In the genomic region with DNA sequence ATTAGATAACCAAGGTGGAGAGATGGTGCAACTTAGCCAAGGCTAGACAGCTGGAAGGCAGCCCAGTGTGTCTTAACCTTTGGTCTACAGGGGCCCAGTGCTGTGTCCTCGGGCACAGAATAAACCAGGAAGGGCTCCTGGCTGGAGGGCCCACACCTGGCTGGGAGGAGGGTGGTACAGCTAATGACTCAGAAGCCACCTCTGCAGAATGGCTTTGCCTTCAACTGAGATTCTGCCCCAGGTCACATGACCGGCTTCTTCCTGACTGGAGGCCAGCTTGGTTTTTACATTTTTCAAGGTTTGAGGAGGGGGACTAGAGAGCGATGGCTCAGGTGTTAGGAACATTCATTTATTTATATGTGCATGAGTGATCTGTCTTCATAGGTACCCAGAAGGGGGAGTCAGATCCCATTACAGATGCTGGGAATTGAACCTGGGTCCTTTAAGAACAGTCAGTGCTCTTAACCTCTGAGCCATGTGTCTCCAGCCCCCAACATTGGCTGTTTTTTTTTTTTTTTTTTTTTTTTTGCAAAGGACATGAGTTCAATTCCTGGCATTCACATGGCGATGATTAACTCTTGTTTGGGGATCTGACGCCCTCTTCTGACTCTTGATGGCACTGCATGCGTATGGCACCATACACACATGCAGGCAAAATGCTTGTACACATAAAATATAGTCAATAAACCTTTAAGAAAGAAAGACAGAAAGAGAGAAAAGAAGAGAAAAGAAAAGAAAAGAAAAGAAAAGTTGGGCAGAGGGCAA, we compare ENCODE assay signal across 11 mouse cellular contexts. TPM values are rescaled to one million over a fixed set of nuclear protein-coding genes. Genes with fewer than 3 reads are reported as not detected.
DNase-seq lines count a peak whose midpoint lies in the region; ATAC-seq and TF ChIP-seq lines count a peak whose summit lies in the region.
"Had no signal": no experiment of that assay in that cellular context is flagged by ENCODE, and none has a peak within 500 bp of the region (broad histone marks: within the 10 kb centered on the region; RNA-seq: fewer than 3 reads in every experiment).

No protein-coding gene starts in this region.

- H3K9ac ChIP-seq in midbrain, postnatal 0 days (replicated peaks; ENCODE audit: low read length, poor library complexity, severe bottlenecking): no peak overlapping the region
- no peak overlapping the region for H3K9ac ChIP-seq in midbrain, embryonic 14.5 days (replicated peaks; ENCODE audit: low read length)
- no peak overlapping the region for H3K9ac ChIP-seq in ES-E14 (ENCODE audit: insufficient read depth, low read depth, low read length, poor library complexity, severe bottlenecking)
- H3K9ac ChIP-seq in intestine, embryonic 16.5 days (ENCODE audit: low read depth, low read length): no peak overlapping the region
- H3K9ac ChIP-seq: forebrain, embryonic 12.5 days had no signal

- no peaks in the 10 kb centered on the region for H3K4me1 ChIP-seq in midbrain, postnatal 0 days (ENCODE audit: insufficient read depth, low read length)
- H3K4me1 ChIP-seq in midbrain, embryonic 14.5 days (ENCODE audit: control insufficient read depth, insufficient read depth, low read length): no peaks in the 10 kb centered on the region
- H3K4me1 ChIP-seq in ES-E14 (ENCODE audit: control insufficient read depth in 2 of 2, insufficient read depth in 2 of 2, low read length in 2 of 2, poor library complexity in 1 of 2): peaks cover 4 to 15% of the 10 kb centered on the region in 2 experiments
- peaks cover 21% of the 10 kb centered on the region for H3K4me1 ChIP-seq in intestine, embryonic 16.5 days (ENCODE audit: control insufficient read depth, insufficient read depth, low read length)
- H3K4me1 ChIP-seq in small intestine, adult 2 months (ENCODE audit: control insufficient read depth, insufficient read depth, insufficient read length, low read length): peaks cover 25% of the 10 kb centered on the region
- H3K4me1 ChIP-seq: forebrain, embryonic 12.5 days had no signal

- H3K27ac ChIP-seq in midbrain, postnatal 0 days (ENCODE audit: low read depth, low read length): no peak overlapping the region
- H3K27ac ChIP-seq in midbrain, embryonic 14.5 days (replicated peaks; ENCODE audit: low read depth, low read length): no peak overlapping the region
- no peak overlapping the region for H3K27ac ChIP-seq in ES-E14 (ENCODE audit: insufficient read depth, low read depth, low read length, poor library complexity, severe bottlenecking)
- peak overlapping the region; percentile 40; the same call in 1 of the 2 replicates for H3K27ac ChIP-seq in intestine, embryonic 16.5 days (ENCODE audit: low read length)
- H3K27ac ChIP-seq in small intestine, adult 2 months (ENCODE audit: insufficient read depth, low read depth, low read length): peak overlapping the region; percentile 54; the same call in 1 of the 2 replicates
- H3K27ac ChIP-seq: forebrain, embryonic 12.5 days had no signal

- in situ Hi-C loops in ES-E14 (cut with MboI; ENCODE audit: low sequenced_read_pairs in 2 of 2, unreplicated experiment in 2 of 2): no loop called here

- TF ChIP-seq POLR2A in small intestine, adult 2 months (IDR thresholded peaks at IDR 0.05; ENCODE audit: low read depth, low read length): no peak

- no peaks in the 10 kb centered on the region for H3K27me3 ChIP-seq in midbrain, postnatal 0 days (ENCODE audit: insufficient read depth, low read length)
- no peaks in the 10 kb centered on the region for H3K27me3 ChIP-seq in midbrain, embryonic 14.5 days (ENCODE audit: control insufficient read depth, insufficient read depth, low read length)
- no peaks in the 10 kb centered on the region for H3K27me3 ChIP-seq in intestine, embryonic 16.5 days (replicated peaks; ENCODE audit: control insufficient read depth, insufficient read depth, low read length)
- no peaks in the 10 kb centered on the region for H3K27me3 ChIP-seq in small intestine, adult 2 months (ENCODE audit: control insufficient read depth, insufficient read depth, low read length)
- H3K27me3 ChIP-seq: forebrain, embryonic 12.5 days had no signal

- no peaks in the 10 kb centered on the region for H3K36me3 ChIP-seq in midbrain, postnatal 0 days (ENCODE audit: insufficient read depth, low read length)
- H3K36me3 ChIP-seq in midbrain, embryonic 14.5 days (ENCODE audit: control insufficient read depth, insufficient read depth, low read length): no peaks in the 10 kb centered on the region
- peaks cover 39% of the 10 kb centered on the region; the same call in 1 of the 2 replicates for H3K36me3 ChIP-seq in ES-E14 (ENCODE audit: control insufficient read depth, insufficient read depth, low read length, poor library complexity, severe bottlenecking)
- no peaks in the 10 kb centered on the region for H3K36me3 ChIP-seq in intestine, embryonic 16.5 days (ENCODE audit: control insufficient read depth, insufficient read depth, low read length)
- peaks cover 23% of the 10 kb centered on the region for H3K36me3 ChIP-seq in small intestine, adult 2 months (ENCODE audit: control insufficient read depth, insufficient read depth, low read length)

- H3K4me3 ChIP-seq in midbrain, postnatal 0 days (ENCODE audit: low read depth, low read length): no peak overlapping the region
- no peak overlapping the region for H3K4me3 ChIP-seq in midbrain, embryonic 14.5 days (replicated peaks; ENCODE audit: low read depth, low read length)
- H3K4me3 ChIP-seq in ES-E14 (ENCODE audit: insufficient read depth in 1 of 2, low read depth in 1 of 2, low read length in 2 of 2, poor library complexity in 1 of 2, severe bottlenecking in 1 of 2): no peak overlapping the region
- H3K4me3 ChIP-seq in intestine, embryonic 16.5 days (ENCODE audit: low read length): no peak overlapping the region
- H3K4me3 ChIP-seq in small intestine, adult 2 months (ENCODE audit: low read depth, low read length): no peak overlapping the region
- H3K4me3 ChIP-seq: forebrain, embryonic 12.5 days had no signal

- 83% methylated on average over 6 of the region's 6 CpGs for WGBS in midbrain, postnatal 0 days
- 87% methylated on average over 6 of the region's 6 CpGs for WGBS in midbrain, embryonic 14.5 days
- WGBS in intestine, embryonic 16.5 days: 70% methylated on average over 6 of the region's 6 CpGs
- 68% methylated on average over 6 of the region's 6 CpGs for WGBS in small intestine, adult 2 months

- DNase-seq in midbrain, postnatal 0 days (ENCODE audit: low spot score): no peak
- DNase-seq in midbrain, embryonic 14.5 days: no peak
- DNase-seq in ES-E14 (ENCODE audit: low read depth, low spot score): no peak
- DNase-seq in frontal cortex, postnatal 36 days (ENCODE audit: low spot score in 2 of 2): no peak
- DNase-seq in c-Kit-positive CD71-positive TER-119-positive erythroid progenitor cells, embryonic 14.5 days (ENCODE audit: low spot score): no peak
- DNase-seq: cerebellum, adult 18-20 months; heart, adult 11 months had no signal

- no peak for ATAC-seq in midbrain, postnatal 0 days (ENCODE audit: low FRiP score)
- no peak for ATAC-seq in midbrain, embryonic 14.5 days (ENCODE audit: low FRiP score, low TSS enrichment)
- ATAC-seq in intestine, embryonic 16.5 days: peak; percentile 40; the same call in 1 of the 2 replicates
- ATAC-seq: hindbrain, embryonic 16.5 days had no signal

- H3K9me3 ChIP-seq in midbrain, postnatal 0 days (ENCODE audit: low read length): no peaks in the 10 kb centered on the region
- H3K9me3 ChIP-seq in midbrain, embryonic 14.5 days (ENCODE audit: control insufficient read depth, low read length): no peaks in the 10 kb centered on the region
- H3K9me3 ChIP-seq in ES-E14 (ENCODE audit: control insufficient read depth, insufficient read depth, low read depth, low read length): no peaks in the 10 kb centered on the region
- no peaks in the 10 kb centered on the region for H3K9me3 ChIP-seq in intestine, embryonic 16.5 days (ENCODE audit: control insufficient read depth, low read length)
- H3K9me3 ChIP-seq: forebrain, embryonic 12.5 days had no signal

- TF ChIP-seq CTCF in midbrain, postnatal 0 days (IDR thresholded peaks at IDR 0.05): peak; percentile 21; the same call in 1 of the 2 replicates
- TF ChIP-seq CTCF in small intestine, adult 2 months (IDR thresholded peaks at IDR 0.05; ENCODE audit: extremely low read depth, insufficient read length, insufficient replicate concordance, low read depth, low read length): no peak

- no peak overlapping the region for H3K4me2 ChIP-seq in midbrain, postnatal 0 days (ENCODE audit: low read depth, low read length, poor library complexity, severe bottlenecking)
- no peak overlapping the region for H3K4me2 ChIP-seq in midbrain, embryonic 14.5 days (ENCODE audit: low read length)
- H3K4me2 ChIP-seq in intestine, embryonic 16.5 days (ENCODE audit: low read depth, low read length): no peak overlapping the region
- H3K4me2 ChIP-seq: forebrain, embryonic 12.5 days had no signal

RNA-seq across cellular contexts. Expression of gene E2f2, which starts 17.0 kb away (rescaled TPM):
- total RNA-seq in midbrain, postnatal 0 days (2014; rRNA removed): 1.1 and 2.0 TPM in 2 replicates
- 0.46 and 0.50 TPM in 2 replicates for polyA plus RNA-seq in midbrain, postnatal 0 days (2015; fragmentation: Nextera tagmentation; extraction: Ambion mirVana)
- 1.2 and 1.7 TPM in 2 replicates for polyA plus RNA-seq in midbrain, embryonic 14.5 days (2014; fragmentation: Nextera tagmentation; extraction: Ambion mirVana)
- 7.5 and 9.8 TPM in 2 replicates for total RNA-seq in ES-E14 (2012; rRNA removed)
- polyA plus RNA-seq in intestine, embryonic 16.5 days (2015; fragmentation: Nextera tagmentation; extraction: Ambion mirVana): 7.5 and 9.3 TPM in 2 replicates
- polyA plus RNA-seq in small intestine, adult 2 months (2012; rRNA removed): 7.5 and 11.5 TPM in 2 replicates

RNA-seq across cellular contexts. Expression of gene Asap3, which starts 17.0 kb away (rescaled TPM):
- 5.9 and 7.6 TPM in 2 replicates for total RNA-seq in midbrain, postnatal 0 days (2014; rRNA removed)
- polyA plus RNA-seq in midbrain, postnatal 0 days (2015; fragmentation: Nextera tagmentation; extraction: Ambion mirVana): 3.7 and 4.1 TPM in 2 replicates
- polyA plus RNA-seq in midbrain, embryonic 14.5 days (2014; fragmentation: Nextera tagmentation; extraction: Ambion mirVana): 1.8 and 3.4 TPM in 2 replicates
- 4.7 and 8.1 TPM in 2 replicates for total RNA-seq in ES-E14 (2012; rRNA removed)
- polyA plus RNA-seq in intestine, embryonic 16.5 days (2015; fragmentation: Nextera tagmentation; extraction: Ambion mirVana): 3.3 and 4.4 TPM in 2 replicates
- 1.3 and 2.0 TPM in 2 replicates for polyA plus RNA-seq in small intestine, adult 2 months (2012; rRNA removed)

RNA-seq across cellular contexts. Expression of gene Id3, which starts 45.9 kb away (rescaled TPM):
- total RNA-seq in midbrain, postnatal 0 days (2014; rRNA removed): 121 and 208 TPM in 2 replicates
- 148 and 156 TPM in 2 replicates for polyA plus RNA-seq in midbrain, postnatal 0 days (2015; fragmentation: Nextera tagmentation; extraction: Ambion mirVana)
- 108 and 140 TPM in 2 replicates for polyA plus RNA-seq in midbrain, embryonic 14.5 days (2014; fragmentation: Nextera tagmentation; extraction: Ambion mirVana)
- 78.8 and 126 TPM in 2 replicates for total RNA-seq in ES-E14 (2012; rRNA removed)
- polyA plus RNA-seq in intestine, embryonic 16.5 days (2015; fragmentation: Nextera tagmentation; extraction: Ambion mirVana): 232 and 245 TPM in 2 replicates
- polyA plus RNA-seq in small intestine, adult 2 months (2012; rRNA removed): 262 and 519 TPM in 2 replicates

RNA-seq across cellular contexts. Expression of gene Tcea3, which starts 58.4 kb away (rescaled TPM):
- total RNA-seq in midbrain, postnatal 0 days (2014; rRNA removed): 0.66 and 1.1 TPM in 2 replicates
- 2.7 and 3.1 TPM in 2 replicates for polyA plus RNA-seq in midbrain, postnatal 0 days (2015; fragmentation: Nextera tagmentation; extraction: Ambion mirVana)
- polyA plus RNA-seq in midbrain, embryonic 14.5 days (2014; fragmentation: Nextera tagmentation; extraction: Ambion mirVana): 0.18 and 1.2 TPM in 2 replicates
- 75.1 and 104 TPM in 2 replicates for total RNA-seq in ES-E14 (2012; rRNA removed)
- 22.9 and 23.3 TPM in 2 replicates for polyA plus RNA-seq in intestine, embryonic 16.5 days (2015; fragmentation: Nextera tagmentation; extraction: Ambion mirVana)
- polyA plus RNA-seq in small intestine, adult 2 months (2012; rRNA removed): 7.8 and 14.8 TPM in 2 replicates

Comparison
In these comparisons a context has a peak if more than half of its experiments do, and no peak if none do; other contexts are left out.
1. H3K27ac ChIP-seq: peak in intestine, embryonic 16.5 days (single experiment) and small intestine, adult 2 months (single experiment); none in midbrain, postnatal 0 days (single experiment), midbrain, embryonic 14.5 days (single experiment) and ES-E14 (single experiment).